Mouse (Mus musculus) CD4-positive, CD25-positive, alpha-beta regulatory T cell, adult 2 months (primary cell): ENCODE data around the gene 9130230L23Rik.
"Not testable (repeated sequence)": the region's sequence is repeated elsewhere in the genome, so short reads cannot be mapped to it uniquely, and the experiment has no call there.

Experiments
- DNase-seq: peaks from one replicate; pipeline ENCODE4 v3.0.0-alpha.2; 2012; ENCODE audit warnings: low read depth, low spot score

The 9130230L23Rik gene

GRCm38 (mm10) chr5:66005041-66005678, 1.1 kb upstream of the 9130230L23Rik start:
- no peak for DNase-seq

DNA sequence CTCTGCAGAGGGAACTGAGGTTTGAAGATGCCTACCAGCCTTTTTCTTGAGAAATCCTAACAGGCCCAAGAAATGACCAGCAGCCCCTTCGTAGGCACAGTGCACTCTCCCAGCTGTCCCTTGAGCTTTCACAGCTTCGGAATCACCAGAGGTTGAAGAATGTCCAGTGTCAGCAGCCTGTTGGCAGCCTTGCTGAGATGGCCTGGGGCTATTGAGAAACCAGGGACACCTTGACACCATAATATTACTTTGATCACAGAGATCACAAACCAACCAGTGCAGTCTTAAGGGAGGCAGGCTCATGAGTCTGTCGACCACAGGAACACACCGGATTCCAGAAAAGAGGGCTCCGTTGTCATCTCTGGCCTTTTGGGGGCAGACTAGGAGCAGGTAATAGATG, 2.9 kb downstream of the 9130230L23Rik start:
- no peak for DNase-seq

GRCm38 (mm10) chr5:66000567-66001125, 3.4 kb downstream of the 9130230L23Rik start:
- no peak for DNase-seq

- DNase-seq = no peak
Observed at GRCm38 (mm10) chr5:66000074-66000473, 4.0 kb downstream of the 9130230L23Rik start.

DNA sequence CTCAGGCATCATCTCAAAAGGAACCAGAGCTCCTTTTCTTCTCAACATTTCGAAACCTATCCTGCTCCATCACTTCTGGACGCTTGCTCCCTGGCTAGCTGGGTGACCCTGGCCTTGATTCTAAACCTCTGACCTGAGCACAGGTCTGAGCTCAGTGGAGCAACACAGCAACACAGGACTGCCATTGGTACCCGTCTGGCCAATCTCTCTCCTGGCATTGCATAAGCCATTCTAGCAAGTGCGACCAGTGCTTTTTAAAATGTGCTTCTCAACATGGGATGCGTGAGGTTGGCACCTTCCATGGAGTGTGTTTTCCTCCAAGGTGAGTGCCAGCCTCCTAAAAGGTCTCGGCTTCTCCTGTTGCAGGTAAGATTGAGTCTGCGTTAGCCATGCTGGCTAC, 5.0 kb downstream of the 9130230L23Rik start:
- DNase-seq = no peak

- no peak for DNase-seq
Observed at GRCm38 (mm10) chr5:65997813-65998212, 6.3 kb downstream of the 9130230L23Rik start.

GRCm38 (mm10) chr5:65994643-65995042, 9.4 kb downstream of the 9130230L23Rik start:
- no peak for DNase-seq

DNA sequence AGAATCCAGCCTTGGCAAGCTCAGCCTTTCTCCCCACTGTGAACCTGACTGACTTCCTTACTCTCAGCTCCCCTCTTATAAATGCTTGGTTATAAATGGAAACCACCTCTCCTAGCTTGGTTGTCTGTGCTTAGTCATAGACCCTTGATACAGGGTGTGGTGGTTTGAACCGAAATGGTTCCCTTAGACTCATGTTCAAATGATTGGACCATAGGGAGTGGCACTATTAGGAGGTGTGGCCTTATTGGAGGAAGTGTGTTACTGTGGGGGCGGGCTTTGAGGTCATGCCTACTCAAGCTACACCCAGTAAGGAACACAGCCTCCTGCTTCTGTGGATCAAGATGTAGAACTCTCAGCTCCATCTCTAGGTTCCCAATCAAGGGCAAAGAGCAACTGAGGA, 12.9 kb downstream of the 9130230L23Rik start:
- DNase-seq = peak; percentile 15

- DNase-seq = not testable (repeated sequence)
Observed at GRCm38 (mm10) chr5:65987004-65987403, 17.1 kb downstream of the 9130230L23Rik start.

DNA sequence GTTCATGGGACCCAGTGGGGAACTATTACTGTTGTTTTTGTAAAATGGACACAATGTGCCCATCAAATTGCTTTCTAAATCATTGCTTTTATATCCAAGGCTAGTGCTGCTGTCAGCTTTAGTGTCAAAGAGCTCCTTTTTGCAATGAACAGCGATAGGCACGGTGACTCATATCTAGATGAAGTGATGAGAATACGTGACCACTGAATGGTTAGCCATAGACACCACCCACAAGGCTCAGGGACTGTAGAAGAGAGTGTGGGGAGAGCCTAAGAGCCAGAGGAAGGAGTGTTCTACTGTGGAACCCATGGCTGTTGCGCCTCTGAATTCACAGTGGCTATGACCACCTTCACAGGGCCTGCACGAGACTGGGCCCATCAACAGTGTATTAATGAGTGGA, 17.7 kb downstream of the 9130230L23Rik start:
- peak; percentile 17 for DNase-seq

GRCm38 (mm10) chr5:65975731-65976130, 28.4 kb downstream of the 9130230L23Rik start:
- no peak for DNase-seq

- DNase-seq = no peak
Observed at GRCm38 (mm10) chr5:65973189-65973588, 30.9 kb downstream of the 9130230L23Rik start.

DNA sequence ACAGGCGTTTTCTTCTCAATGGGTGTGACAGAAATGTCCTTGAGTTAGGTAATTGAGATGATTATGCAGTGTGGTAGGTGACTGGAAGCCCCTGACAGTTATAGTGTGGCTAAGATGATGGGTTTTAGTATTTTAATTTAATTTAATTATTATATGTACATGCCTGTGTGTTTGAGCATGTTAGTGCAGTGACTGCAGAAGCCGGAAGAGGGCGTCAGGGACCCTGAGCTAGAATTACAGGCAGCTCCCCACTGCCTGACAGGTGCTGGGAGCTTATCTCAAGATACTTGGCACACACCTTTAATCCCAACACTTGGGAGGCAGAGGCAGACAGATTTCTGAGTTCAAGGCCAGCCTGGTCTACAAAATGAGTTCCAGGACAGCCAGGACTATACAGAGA, 36.1 kb downstream of the 9130230L23Rik start:
- DNase-seq = no peak

GRCm38 (mm10) chr5:65967091-65967490, 37.0 kb downstream of the 9130230L23Rik start:
- DNase-seq = no peak

DNA sequence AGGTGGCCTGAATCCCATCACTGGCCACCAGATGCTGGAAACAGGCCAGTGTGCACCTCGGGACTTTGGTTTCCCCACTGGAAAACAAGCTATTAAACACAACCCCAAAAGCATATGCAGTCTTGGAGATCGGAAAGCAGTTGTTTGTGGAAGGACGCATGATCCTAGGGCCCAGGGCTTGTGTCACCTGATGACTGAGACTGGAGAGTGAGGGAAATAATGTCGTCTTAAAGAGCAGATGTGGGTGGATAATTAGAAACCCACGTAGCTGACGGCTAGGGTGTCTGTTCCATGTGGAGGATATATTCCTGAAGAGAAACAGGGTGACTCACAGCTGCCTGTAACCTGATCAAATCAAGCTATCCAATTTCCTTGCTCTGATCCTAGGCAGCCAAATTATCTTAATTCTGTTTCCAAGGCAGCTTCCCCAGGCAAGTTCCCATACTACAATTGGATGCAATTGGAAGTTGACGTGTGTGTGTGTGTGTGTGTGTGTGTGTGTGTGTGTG, 38.3 kb downstream of the 9130230L23Rik start:
- no peak for DNase-seq

DNA sequence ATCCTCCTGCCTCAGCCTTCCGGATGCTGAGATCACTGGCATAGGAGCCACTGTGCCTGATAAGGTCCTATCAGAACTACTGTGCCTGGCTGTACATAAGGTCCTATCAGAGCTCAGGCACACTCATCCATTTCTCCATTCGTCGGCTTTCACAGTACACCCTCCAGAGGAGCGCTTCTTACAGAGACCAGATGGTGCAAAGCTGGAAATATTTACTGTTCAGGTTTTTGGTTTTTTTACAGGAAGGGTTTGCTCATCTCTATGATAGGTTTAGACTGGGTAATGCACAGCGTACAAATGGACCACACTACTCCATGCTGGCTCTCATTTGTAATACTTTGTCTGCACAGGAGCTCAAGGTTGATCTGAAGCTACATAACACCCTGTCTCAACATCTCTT, 40.8 kb downstream of the 9130230L23Rik start:
- DNase-seq = no peak

GRCm38 (mm10) chr5:65960597-65960950, 43.5 kb downstream of the 9130230L23Rik start:
- DNase-seq = no peak

- DNase-seq = no peak
Observed at GRCm38 (mm10) chr5:65959893-65960596, 44.0 kb downstream of the 9130230L23Rik start.

- DNase-seq = peak; percentile 90
Observed at GRCm38 (mm10) chr5:65958597-65958996, 45.5 kb downstream of the 9130230L23Rik start.

GRCm38 (mm10) chr5:65956144-65957008, 47.7 kb downstream of the 9130230L23Rik start:
- no peak for DNase-seq

DNA sequence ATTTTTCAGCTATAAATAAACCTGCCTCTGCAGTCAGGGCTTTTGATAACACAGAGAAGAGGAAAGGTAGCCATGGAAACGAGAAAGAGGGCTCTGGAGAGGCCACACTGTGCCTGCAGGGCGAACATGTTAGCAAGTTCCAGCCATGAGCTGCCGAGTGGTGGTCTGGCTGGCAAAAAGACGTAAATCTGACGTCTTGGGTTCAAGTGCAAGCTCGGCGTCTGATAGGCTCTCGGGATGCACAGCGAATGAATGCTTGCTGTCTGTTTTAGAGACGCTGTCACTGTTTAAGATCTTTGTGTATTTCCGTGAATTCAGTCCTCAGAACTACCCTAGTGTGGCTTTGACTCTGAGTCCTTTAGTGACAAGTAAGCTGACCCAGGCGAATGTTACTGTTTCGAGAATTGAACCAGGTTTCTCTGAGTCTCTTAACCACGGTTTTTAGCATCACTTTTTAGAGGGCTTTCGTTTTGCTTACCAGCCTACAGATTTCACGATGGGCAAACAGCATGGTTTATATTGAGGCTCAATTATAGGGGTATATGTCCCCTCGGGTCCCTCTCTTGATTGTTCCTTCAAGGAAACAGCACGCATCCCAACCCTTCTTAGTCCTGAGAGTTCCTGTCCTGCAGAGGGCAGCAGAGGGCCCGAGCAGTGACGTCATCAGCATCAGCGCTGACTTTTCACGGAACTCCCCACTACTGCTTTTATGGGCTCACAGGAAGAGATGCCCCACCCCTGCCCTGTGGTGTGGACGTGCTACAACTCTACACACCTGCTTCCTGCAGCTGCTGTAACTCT, 48.5 kb downstream of the 9130230L23Rik start:
- DNase-seq = peak; percentile 97
